Mouse (Mus musculus) sigmoid colon, adult 10 weeks (tissue): ENCODE data around the gene Gart. TPM values are rescaled to one million over a fixed set of nuclear protein-coding genes. Genes with fewer than 3 reads are reported as not detected.

Experiments
- polyA plus RNA-seq: library from polyadenylated mRNA; stranded (reverse); fragments of 350-450 nt; fragmentation: Illumina TruSeq; extraction: RNeasy Lipid Tissue Mini Kit (QIAGEN cat#74804); gene quantifications from one replicate; pipeline ENCODE4 v1.2.3, GENCODE M21; 2014; ENCODE audit warnings: low read depth, low replicate concordance

The Gart gene
- 10.5 TPM for polyA plus RNA-seq

GRCm38 (mm10) chr16:91646681-91647419 is at the start of gene Gart:
Gene Gart, minus strand, starts transcription at chr16:91646952.

GRCm38 (mm10) chr16:91688619-91689334 is 42.0 kb upstream of the Gart start, which contains the start of gene Donson:
Gene Donson, minus strand, starts transcription at chr16:91688770.

GRCm38 (mm10) chr16:91647461-91648219 is 888 bp upstream of the Gart start, which contains the start of gene Son:
Gene Son, plus strand, starts transcription at chr16:91647506.

GRCm38 (mm10) chr16:91618511-91619501 is 27.9 kb downstream of the Gart start, which contains the start of gene Dnajc28:
Gene Dnajc28, minus strand, starts transcription at chr16:91619026.

GRCm38 (mm10) chr16:91597672-91598010 is 49.1 kb downstream of the Gart start, which contains the start of gene Tmem50b:
Gene Tmem50b, minus strand, starts transcription at chr16:91597800.

Other genes starting within 250 kb of the Gart start
- gene Il10rb, start 240.8 kb downstream of the Gart start, polyA plus RNA-seq, result 96.0 TPM
- gene Ifnar1, start 161.7 kb downstream of the Gart start, polyA plus RNA-seq, result 76.5 TPM
- 71.5 TPM for gene Ifngr2, start 99.9 kb downstream of the Gart start, polyA plus RNA-seq
- 91.2 TPM for gene Tmem50b, start 49.2 kb downstream of the Gart start, polyA plus RNA-seq
- gene Dnajc28, start 27.9 kb downstream of the Gart start, polyA plus RNA-seq, result 12.6 TPM
- gene Son, start 554 bp upstream of the Gart start, polyA plus RNA-seq, result 779 TPM
- 18.3 TPM for gene Donson, start 41.8 kb upstream of the Gart start, polyA plus RNA-seq
- 128 TPM for gene Cryzl1, start 82.0 kb upstream of the Gart start, polyA plus RNA-seq
- 29.5 TPM for gene Itsn1, start 82.3 kb upstream of the Gart start, polyA plus RNA-seq